Mouse (Mus musculus) hindbrain, embryonic 10.5 days (tissue): Measurements from ENCODE around the gene Hs6st3. TPM values are rescaled to one million over a fixed set of nuclear protein-coding genes. Genes with fewer than 3 reads are reported as not detected.

Experiments
- DNase-seq: peaks from one replicate; pipeline ENCODE4 v3.0.0-alpha.2; 2017; ENCODE audit warnings: low spot score
- H3K27ac ChIP-seq: fragments of 300-500 bp; sonication (generic); 2 replicates; pipeline ENCODE4 v1.5.1; 2016; ENCODE audit warnings: mild to moderate bottlenecking, moderate library complexity
- H3K27me3 ChIP-seq: fragments of 300-500 bp; sonication (generic); 2 replicates; pipeline ENCODE4 v1.6.1; 2016; ENCODE audit warnings: mild to moderate bottlenecking; ENCODE audit not compliant: poor library complexity, insufficient read depth, severe bottlenecking
- H3K36me3 ChIP-seq: fragments of 300-500 bp; sonication (generic); 2 replicates; pipeline ENCODE4 v1.6.1; 2016; ENCODE audit warnings: mild to moderate bottlenecking, moderate library complexity
- H3K4me1 ChIP-seq: fragments of 300-500 bp; sonication (generic); replicated peaks from 2 replicates; pipeline ENCODE4 v1.6.1; 2016; ENCODE audit warnings: mild to moderate bottlenecking
- H3K4me3 ChIP-seq: fragments of 300-500 bp; sonication (generic); 2 replicates; pipeline ENCODE4 v1.5.1; 2016; ENCODE audit warnings: mild to moderate bottlenecking, moderate library complexity
- H3K9me3 ChIP-seq: fragments of 300-500 bp; sonication (generic); 2 replicates; pipeline ENCODE4 v1.6.1; 2016; ENCODE audit warnings: mild to moderate bottlenecking, moderate library complexity
- WGBS: fragments of 180-500 bp; shearing (Covaris S2); methylation state at CpG from one replicate; pipeline ENCODE4 v1.1.7; 2016; 5-methylcytosine and 5-hydroxymethylcytosine counted together
- polyA plus RNA-seq: library from polyadenylated mRNA; unstranded; fragments of >200 nt; fragmentation: Nextera tagmentation; extraction: Ambion mirVana; gene quantifications from 2 replicates; pipeline ENCODE4 v1.2.1, GENCODE M21; 2016

Hs6st3 gene
- polyA plus RNA-seq, 1 experiment from 2014 or later: not detected

DNA sequence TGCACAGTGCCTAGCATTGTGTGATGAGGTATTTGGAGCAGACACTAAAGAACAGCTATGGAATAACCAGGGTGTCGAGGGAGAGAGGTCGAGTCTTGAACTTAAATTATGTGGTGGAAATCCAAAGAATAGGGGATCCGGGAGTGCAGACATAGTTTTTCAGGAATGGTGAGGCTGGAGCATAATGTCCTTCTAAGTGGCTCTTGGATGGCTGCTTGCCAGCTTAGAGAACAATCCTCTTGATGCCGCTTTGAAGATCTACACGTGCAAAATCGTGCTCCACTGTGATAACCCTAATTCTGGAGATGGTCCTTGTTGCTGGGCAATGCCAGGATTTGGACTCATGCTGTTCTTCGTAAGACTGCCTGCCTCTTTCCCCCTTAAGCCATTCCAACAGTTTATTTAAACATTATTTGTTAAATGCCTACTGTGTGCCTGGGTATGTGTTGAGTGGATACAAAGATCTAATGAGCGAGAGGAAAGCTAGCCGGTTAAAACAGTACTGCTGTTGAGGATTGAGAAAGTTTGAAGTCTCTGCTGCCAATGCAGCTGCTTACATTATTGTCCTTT, 1.3 kb downstream of the Hs6st3 start:
- H3K9me3 ChIP-seq: no peaks in the 10 kb centered on the region
- no peak overlapping the region for H3K27ac ChIP-seq
- no peak for DNase-seq
- peaks cover 81% of the 10 kb centered on the region for H3K27me3 ChIP-seq
- peak overlapping the region; percentile 73; the same call in 1 of the 2 replicates for H3K4me3 ChIP-seq
- WGBS: 44% methylated on average over 9 of the region's 9 CpGs
- no peaks in the 10 kb centered on the region for H3K36me3 ChIP-seq
- H3K4me1 ChIP-seq: peaks cover 22% of the 10 kb centered on the region

DNA sequence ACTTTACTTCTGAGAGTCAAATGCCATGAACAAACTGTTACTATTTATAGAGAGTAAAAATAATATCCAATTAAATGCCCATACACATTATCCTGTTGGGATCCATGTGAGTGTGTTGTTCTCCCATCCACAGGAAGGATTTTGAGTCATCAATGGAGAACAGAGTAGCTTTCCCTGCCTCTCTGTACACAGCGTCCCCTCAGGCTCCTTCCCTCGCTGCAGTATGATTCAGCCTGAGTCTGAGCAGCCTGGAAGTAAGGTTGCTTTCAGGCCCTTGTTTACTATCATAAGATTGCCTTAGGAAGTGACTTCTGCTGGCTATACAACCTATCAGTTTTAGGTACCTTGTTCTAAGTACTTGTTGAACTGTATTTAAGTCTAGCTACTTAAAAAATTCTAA, 14.9 kb downstream of the Hs6st3 start:
- WGBS: 67% methylated on average over 2 of the region's 2 CpGs
- H3K27ac ChIP-seq: no peak overlapping the region
- DNase-seq: no peak
- no peaks in the 10 kb centered on the region for H3K4me1 ChIP-seq
- no peak overlapping the region for H3K4me3 ChIP-seq
- H3K27me3 ChIP-seq: no peaks in the 10 kb centered on the region
- H3K9me3 ChIP-seq: peaks cover 18% of the 10 kb centered on the region
- no peaks in the 10 kb centered on the region for H3K36me3 ChIP-seq

DNA sequence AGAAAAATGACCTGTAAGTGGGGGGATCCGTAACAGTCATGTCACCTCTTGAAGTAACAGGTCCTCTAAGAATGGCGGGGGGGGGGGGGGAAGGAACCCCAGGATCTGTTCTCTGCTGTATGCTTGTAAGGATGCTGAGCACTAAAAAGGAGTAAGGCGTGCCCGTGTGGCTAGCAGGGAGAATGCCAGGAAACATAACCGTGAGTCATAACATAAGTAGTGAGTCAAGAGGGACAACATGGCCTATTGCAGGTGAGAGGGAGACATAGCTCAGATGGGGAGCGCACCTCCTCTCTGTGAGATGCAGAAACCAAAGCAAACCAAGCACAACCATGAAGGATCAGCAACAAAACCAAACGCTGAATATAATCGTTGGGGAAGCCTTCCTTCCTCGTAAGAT, 55.8 kb downstream of the Hs6st3 start:
- WGBS: 84% methylated on average over 9 of the region's 9 CpGs

GRCm38 (mm10) chr14:119203508-119203907, 65.4 kb downstream of the Hs6st3 start:
- DNase-seq: no peak
- WGBS: 88% methylated on average over 7 of the region's 7 CpGs

More for the DNA sequence above, 55.8 kb downstream of the Hs6st3 start:
- H3K4me3 ChIP-seq: no peak overlapping the region
- no peaks in the 10 kb centered on the region for H3K4me1 ChIP-seq
- H3K27ac ChIP-seq: no peak overlapping the region
- H3K27me3 ChIP-seq: no peaks in the 10 kb centered on the region
- no peaks in the 10 kb centered on the region for H3K36me3 ChIP-seq
- H3K9me3 ChIP-seq: no peaks in the 10 kb centered on the region
- no peak for DNase-seq

DNA sequence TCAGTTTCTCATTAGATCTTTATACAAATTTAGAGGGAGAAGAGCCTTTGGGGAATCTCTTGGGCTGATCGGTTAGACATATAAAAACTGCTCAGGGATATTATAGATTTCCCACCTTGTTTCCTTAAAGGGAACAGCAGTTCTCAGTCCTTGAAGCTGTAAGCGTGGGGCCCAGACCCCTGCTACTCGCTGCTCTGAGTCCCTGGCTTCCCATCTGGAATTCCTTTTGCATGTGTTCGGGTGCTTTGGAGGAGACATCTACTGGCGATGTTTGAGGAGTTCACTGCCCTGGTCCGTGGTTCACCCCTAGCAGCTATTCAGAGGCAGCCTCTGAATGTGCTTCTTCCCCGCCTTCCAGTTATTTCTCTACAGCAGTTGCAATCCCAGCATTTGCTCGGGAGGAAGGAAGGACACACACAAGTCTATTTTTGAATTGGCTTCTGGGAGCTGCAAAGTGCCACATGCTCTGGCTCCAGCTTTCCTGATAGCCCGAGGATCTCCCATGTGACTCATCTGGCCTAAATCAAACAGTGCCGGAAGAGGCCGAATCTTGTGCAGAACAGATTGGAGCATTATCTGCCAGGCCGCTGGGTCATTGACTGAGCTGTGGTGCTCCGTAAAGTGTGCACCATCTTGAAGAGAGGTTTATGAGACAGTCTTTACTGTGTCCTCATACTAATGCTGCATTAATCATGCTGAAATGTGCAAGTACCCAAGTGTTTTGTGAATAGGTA, 77.6 kb downstream of the Hs6st3 start:
- Histone ChIP-seq H3K27ac (no peak overlapping the region), H3K4me3 (no peak overlapping the region), H3K36me3 (no peaks in the 10 kb centered on the region), H3K27me3 (no peaks in the 10 kb centered on the region), H3K4me1 (no peaks in the 10 kb centered on the region), H3K9me3 (peaks cover under 1% of the 10 kb centered on the region; the same call in 1 of the 2 replicates)
- WGBS: 81% methylated on average over 13 of the region's 13 CpGs
- DNase-seq: no peak

More at GRCm38 (mm10) chr14:119203508-119203907, 65.4 kb downstream of the Hs6st3 start:
- no peak overlapping the region for H3K4me3 ChIP-seq
- no peaks in the 10 kb centered on the region for H3K4me1 ChIP-seq
- H3K27me3 ChIP-seq: no peaks in the 10 kb centered on the region
- no peaks in the 10 kb centered on the region for H3K9me3 ChIP-seq
- H3K27ac ChIP-seq: no peak overlapping the region
- no peaks in the 10 kb centered on the region for H3K36me3 ChIP-seq

GRCm38 (mm10) chr14:119227709-119228338, 89.7 kb downstream of the Hs6st3 start:
- 86% methylated on average over 3 of the region's 3 CpGs for WGBS
- no peak for DNase-seq
- Histone ChIP-seq H3K36me3 (no peaks in the 10 kb centered on the region), H3K9me3 (no peaks in the 10 kb centered on the region), H3K4me1 (no peaks in the 10 kb centered on the region), H3K27me3 (no peaks in the 10 kb centered on the region), H3K4me3 (no peak overlapping the region), H3K27ac (no peak overlapping the region)

DNA sequence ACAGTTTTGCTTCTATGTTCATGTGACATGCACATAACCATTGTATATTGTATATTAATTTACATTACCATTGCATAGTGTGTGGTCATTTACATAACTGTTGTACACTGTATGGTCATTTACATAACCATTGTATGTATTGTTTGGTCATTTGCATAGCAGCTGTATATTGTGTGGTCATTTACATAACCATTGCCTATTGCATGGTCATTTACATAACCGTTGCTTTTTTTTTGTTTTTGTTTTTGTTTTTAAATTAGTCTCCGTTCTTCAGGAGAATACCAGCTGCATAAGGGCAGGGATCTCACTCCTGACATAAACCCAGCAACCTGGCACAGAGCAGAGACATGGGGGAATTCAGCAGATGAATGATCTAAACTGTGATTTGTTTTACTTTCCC, 95.5 kb downstream of the Hs6st3 start:
- Histone ChIP-seq H3K4me1 (no peaks in the 10 kb centered on the region), H3K4me3 (no peak overlapping the region), H3K27ac (no peak overlapping the region), H3K27me3 (no peaks in the 10 kb centered on the region), H3K36me3 (no peaks in the 10 kb centered on the region), H3K9me3 (no peaks in the 10 kb centered on the region)
- 75% methylated on average over 2 of the region's 2 CpGs for WGBS
- DNase-seq: no peak

DNA sequence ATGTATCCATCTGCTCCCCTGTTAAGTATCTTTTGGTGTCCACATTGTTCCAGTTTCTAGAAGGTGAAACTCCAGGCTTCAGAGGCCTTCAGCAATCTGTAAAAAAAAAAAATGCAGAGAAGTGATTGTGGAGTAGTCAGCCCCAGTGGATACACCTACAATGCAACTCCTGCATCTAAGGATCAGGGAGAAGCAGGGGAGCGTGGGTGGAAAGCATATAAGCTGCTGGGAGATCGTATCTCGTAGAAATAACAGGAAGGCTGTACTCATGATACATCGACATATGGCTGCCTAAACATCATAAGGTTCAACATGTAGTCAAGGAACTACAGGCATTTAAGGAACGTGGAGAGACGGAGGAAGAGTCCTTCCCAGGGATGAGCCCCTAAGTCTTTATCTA, 109.0 kb downstream of the Hs6st3 start:
- Histone ChIP-seq H3K9me3 (no peaks in the 10 kb centered on the region), H3K36me3 (no peaks in the 10 kb centered on the region), H3K4me3 (no peak overlapping the region), H3K27me3 (no peaks in the 10 kb centered on the region), H3K4me1 (no peaks in the 10 kb centered on the region), H3K27ac (no peak overlapping the region)
- WGBS: 91% methylated on average over 6 of the region's 6 CpGs
- DNase-seq: no peak

DNA sequence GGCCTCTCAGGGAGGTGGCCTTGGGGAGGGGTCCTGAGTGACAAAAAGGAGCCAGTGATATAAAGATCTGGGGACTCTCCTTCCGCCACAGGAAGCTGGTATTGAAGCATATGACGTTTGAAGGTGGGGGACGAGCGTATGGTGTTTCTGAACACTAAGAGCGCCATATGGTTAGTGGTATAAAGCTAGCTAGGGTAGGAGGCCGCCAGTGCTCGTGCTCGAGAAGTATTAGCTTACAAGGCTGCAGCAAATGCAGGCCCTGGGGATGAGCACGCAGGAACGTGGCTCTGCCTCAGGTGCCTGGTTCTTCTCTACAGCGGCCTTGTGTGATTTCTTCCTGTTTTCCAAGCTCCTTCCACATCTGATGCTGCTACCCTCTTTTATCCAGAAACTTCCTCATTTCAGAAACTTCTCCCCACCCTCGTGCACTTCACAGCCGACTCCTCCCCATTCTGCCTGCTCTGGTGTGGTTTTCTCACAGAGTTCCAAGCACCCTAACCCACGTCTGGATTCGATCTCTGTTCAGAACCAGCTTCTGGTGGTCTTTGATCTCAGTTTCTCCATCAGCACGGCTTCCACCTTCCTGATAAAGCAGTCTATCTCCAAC, 110.0 kb downstream of the Hs6st3 start:
- 84% methylated on average over 16 of the region's 16 CpGs for WGBS

DNA sequence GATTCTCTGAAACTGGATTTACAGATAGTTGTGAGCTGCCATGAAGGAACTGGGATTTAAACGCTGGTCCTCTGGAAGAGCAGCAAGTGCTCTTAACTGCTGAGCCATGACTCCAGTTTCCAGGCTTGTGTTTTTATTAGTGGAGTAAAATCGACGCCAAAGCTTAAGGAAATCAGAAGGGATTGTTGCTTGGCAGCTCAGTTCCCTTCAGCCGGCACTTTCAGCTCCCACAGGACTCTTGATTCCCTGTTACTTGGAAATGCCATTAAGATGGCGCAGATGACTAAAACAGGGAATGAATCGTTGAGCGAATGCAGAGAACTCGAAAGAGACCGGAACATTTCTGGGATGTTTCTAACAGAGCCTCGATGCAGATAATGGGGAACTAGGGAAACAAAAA, 112.2 kb downstream of the Hs6st3 start:
- no peaks in the 10 kb centered on the region for H3K9me3 ChIP-seq
- H3K36me3 ChIP-seq: no peaks in the 10 kb centered on the region
- DNase-seq: no peak
- no peak overlapping the region for H3K4me3 ChIP-seq
- H3K27ac ChIP-seq: no peak overlapping the region
- H3K27me3 ChIP-seq: no peaks in the 10 kb centered on the region
- WGBS: 86% methylated on average over 10 of the region's 10 CpGs
- no peaks in the 10 kb centered on the region for H3K4me1 ChIP-seq

More for the DNA sequence above, 110.0 kb downstream of the Hs6st3 start:
- DNase-seq: no peak
- Histone ChIP-seq H3K9me3 (no peaks in the 10 kb centered on the region), H3K36me3 (no peaks in the 10 kb centered on the region), H3K4me3 (no peak overlapping the region), H3K4me1 (no peaks in the 10 kb centered on the region), H3K27me3 (no peaks in the 10 kb centered on the region), H3K27ac (no peak overlapping the region)

DNA sequence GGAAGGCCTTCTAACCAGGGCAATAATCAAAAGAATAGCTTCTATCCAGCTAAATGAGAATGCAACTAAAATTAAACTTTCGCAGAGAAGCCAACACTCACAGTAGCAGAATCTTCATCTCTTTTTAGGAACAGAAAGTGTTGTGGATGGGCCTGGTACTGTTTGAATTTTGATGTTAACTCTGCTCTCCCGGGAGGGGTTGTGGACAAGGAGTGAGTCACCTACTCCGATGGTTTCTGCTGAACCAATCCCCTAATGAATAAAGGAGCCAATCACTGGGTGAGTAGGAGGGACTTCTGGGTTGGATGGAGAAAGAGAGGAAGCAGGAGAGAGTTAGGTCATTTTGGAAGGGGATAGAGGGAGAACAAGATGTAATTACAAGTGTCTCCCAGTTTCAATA, 117.3 kb downstream of the Hs6st3 start:
- 82% methylated on average over 3 of the region's 3 CpGs for WGBS
- Histone ChIP-seq H3K4me1 (0 out of 2 replicates have a peak, but pooled peaks cover 1% of the 10 kb centered on the region), H3K4me3 (no peak overlapping the region), H3K9me3 (no peaks in the 10 kb centered on the region), H3K36me3 (no peaks in the 10 kb centered on the region), H3K27me3 (no peaks in the 10 kb centered on the region), H3K27ac (no peak overlapping the region)
- DNase-seq: no peak

DNA sequence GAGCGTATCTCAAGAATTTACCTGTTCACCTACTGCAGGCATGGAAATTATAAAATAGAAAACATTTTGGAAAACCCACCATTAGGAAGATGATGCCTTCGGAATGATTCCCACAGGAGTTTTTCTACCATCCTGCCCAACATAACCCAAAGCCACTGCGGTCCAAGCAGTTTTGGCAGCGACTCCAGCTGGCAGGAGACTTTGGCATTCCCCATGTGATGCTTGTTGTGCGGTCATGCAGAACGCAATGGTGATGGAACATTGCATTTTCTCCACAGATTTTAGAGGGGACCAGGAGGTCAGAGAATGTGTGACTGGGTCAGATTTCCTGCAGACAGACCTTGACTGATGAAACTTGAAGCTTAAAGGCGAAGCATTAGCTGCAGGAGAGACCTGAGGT, 118.9 kb downstream of the Hs6st3 start:
- DNase-seq: no peak
- Histone ChIP-seq H3K27me3 (no peaks in the 10 kb centered on the region), H3K4me3 (no peak overlapping the region), H3K36me3 (no peaks in the 10 kb centered on the region), H3K27ac (no peak overlapping the region), H3K4me1 (0 out of 2 replicates have a peak, but pooled peaks cover 5% of the 10 kb centered on the region), H3K9me3 (no peaks in the 10 kb centered on the region)
- WGBS: 81% methylated on average over 7 of the region's 7 CpGs
